Mouse (Mus musculus) neutrophil, adult 65 days (primary cell): ENCODE data around the gene Ulk1. TPM values are rescaled to one million over a fixed set of nuclear protein-coding genes. Genes with fewer than 3 reads are reported as not detected.

Experiments
- total RNA-seq: library from RNA; stranded (reverse); gene quantifications from 2 replicates; pipeline ENCODE4 v1.2.4, GENCODE M21; 2023

Ulk1 gene
- total RNA-seq, result 176 and 241 TPM in 2 replicates

GRCm38 (mm10) chr5:110809667-110810325 lies at the start of gene Ulk1:
Ulk1 (minus strand) TSS chr5:110810097.

DNA sequence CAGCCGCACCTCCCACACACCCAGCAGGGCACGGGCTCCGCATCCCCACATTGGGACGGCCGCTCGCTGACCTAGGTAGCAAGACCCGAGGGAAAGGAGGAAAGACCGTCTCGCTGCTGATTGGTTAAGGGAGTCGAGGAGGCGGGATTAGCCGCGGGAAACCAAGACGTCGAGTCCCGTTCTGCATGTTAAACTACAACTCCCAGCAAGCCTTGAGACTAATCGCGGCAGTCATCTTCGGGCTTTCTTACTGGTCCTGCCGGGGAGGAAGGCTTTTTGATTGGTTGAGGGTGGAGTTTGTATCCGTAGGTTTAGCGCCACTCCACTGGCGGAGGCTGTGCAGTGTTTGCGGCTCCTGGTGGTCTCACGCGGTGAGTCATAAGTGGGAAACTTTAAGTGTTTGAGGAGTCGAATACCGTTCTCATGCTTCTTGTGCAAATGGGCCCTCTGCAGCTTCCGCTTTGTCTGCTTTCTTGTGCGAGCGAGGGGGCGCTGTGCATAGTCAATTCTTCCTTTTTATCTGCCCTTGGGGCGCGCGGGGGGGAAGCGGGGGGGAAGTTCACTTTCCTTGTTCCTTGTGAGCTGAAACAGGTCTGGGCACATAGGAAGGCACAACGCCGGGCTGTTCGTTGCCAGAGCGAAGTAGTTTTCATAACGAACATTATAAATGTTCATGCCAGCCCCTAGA lies 29.9 kb upstream of the Ulk1 start, which contains the start of the genes Hscb and Chek2:
Gene Hscb, minus strand, starts transcription at position 100 of the 688 bp plus-strand sequence.
Gene Chek2, plus strand, starts transcription at position 302 of the 688 bp plus-strand sequence.

GRCm38 (mm10) chr5:110779998-110780760 lies 29.7 kb downstream of the Ulk1 start, which contains the start of gene Pus1:
Pus1 (minus strand) TSS chr5:110780659.

DNA sequence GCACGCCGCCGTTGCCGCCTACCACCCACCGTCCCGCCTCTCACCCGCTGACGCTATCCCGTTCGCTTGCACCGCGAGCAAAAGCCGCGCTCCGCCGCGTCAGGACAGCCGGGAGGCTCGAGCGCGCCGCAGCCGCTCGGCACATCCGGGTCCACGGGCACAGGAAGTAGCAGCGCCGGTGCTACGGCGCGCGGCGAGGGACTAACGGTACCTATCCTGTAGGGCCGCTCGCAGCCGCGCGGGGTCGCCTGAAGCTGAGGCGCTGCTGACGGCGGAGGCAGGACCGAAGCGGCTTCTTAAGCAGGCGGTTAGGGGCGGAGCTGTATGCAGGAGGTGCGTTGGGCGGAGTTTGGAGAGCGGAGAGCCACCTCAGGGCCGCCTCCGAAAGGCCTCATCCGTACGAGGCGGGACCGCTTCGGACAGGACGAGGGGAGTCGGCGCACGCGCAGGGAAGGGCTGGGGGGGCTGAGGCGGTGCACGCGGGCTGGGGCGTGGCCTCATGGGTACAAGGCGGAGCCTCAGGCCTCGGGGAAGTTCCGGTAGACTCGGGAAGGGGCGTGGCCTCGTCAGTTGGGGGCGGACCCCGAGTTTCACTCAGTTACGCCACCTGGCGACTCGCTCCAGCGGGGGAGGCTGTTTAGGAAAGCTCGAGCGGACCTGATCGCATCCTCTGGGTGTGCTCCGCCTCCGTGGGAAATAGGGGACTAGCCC lies 39.3 kb downstream of the Ulk1 start, which contains the start of gene Ep400:
Gene Ep400, minus strand, starts transcription at position 270 of the 711 bp plus-strand sequence.

Other genes with a start within 250 kb of the Ulk1 start
- 23.1 and 25.6 TPM in 2 replicates for gene Noc4l, start 156.7 kb downstream of the Ulk1 start, total RNA-seq
- 15.2 and 27.9 TPM in 2 replicates for gene Ddx51, start 156.6 kb downstream of the Ulk1 start, total RNA-seq
- gene Ep400, start 39.4 kb downstream of the Ulk1 start, total RNA-seq, result 127 and 151 TPM in 2 replicates
- gene Pus1, start 29.4 kb downstream of the Ulk1 start, total RNA-seq, result 10.8 and 11.6 TPM in 2 replicates
- gene Hscb, start 29.7 kb upstream of the Ulk1 start, total RNA-seq, result 6.4 and 6.5 TPM in 2 replicates
- 9.3 and 9.4 TPM in 2 replicates for gene Chek2, start 29.9 kb upstream of the Ulk1 start, total RNA-seq
- gene Ttc28, start 69.7 kb upstream of the Ulk1 start, total RNA-seq, result 0.95 and 1.9 TPM in 2 replicates